Mouse (Mus musculus) hindbrain, postnatal 0 days (tissue): Measurements from ENCODE around the gene Cct4. TPM values are rescaled to one million over a fixed set of nuclear protein-coding genes. Genes with fewer than 3 reads are reported as not detected.

ENCODE experiments used
- ATAC-seq: fragments of 200-750 bp; cut with Nextera tagmentation; 2 replicates; pipeline ENCODE4 v1.8.0; 2017; ENCODE audit warnings: mild to moderate bottlenecking, moderate TSS enrichment, moderate library complexity
- DNase-seq: peaks from one replicate; pipeline ENCODE4 v3.0.0-alpha.2; 2015; ENCODE audit warnings: low spot score
- H3K27ac ChIP-seq: fragments of 300-500 bp; sonication (generic); 2 replicates; pipeline ENCODE4 v1.5.1; 2014; ENCODE audit warnings: mild to moderate bottlenecking
- H3K27me3 ChIP-seq: fragments of 300-500 bp; sonication (generic); 2 replicates; pipeline ENCODE4 v1.6.1; 2014; ENCODE audit warnings: low read length, mixed read lengths; ENCODE audit not compliant: insufficient read depth
- H3K36me3 ChIP-seq: fragments of 300-500 bp; sonication (generic); 2 replicates; pipeline ENCODE4 v1.6.1; 2014; ENCODE audit warnings: low read length, mixed read lengths; ENCODE audit not compliant: insufficient read depth
- H3K4me1 ChIP-seq: fragments of 300-500 bp; sonication (generic); 2 replicates; pipeline ENCODE4 v1.6.1; 2014; ENCODE audit warnings: antibody characterized with exemption, low read length, mixed read lengths; ENCODE audit not compliant: insufficient read depth
- H3K4me2 ChIP-seq: fragments of 300-500 bp; sonication (generic); 2 replicates; pipeline ENCODE4 v1.6.1; 2014; ENCODE audit warnings: low read depth, mild to moderate bottlenecking, low read length, moderate library complexity, mixed read lengths
- H3K4me3 ChIP-seq: fragments of 300-500 bp; sonication (generic); 2 replicates; pipeline ENCODE4 v1.5.1; 2014; ENCODE audit warnings: low read length
- H3K9ac ChIP-seq: fragments of 300-500 bp; sonication (generic); replicated peaks from 2 replicates; pipeline ENCODE4 v1.6.1; 2014; ENCODE audit warnings: mild to moderate bottlenecking, low read length, moderate library complexity, mixed read lengths
- H3K9me3 ChIP-seq: fragments of 300-500 bp; sonication (generic); 2 replicates; pipeline ENCODE4 v1.6.1; 2016; ENCODE audit warnings: low read length, mixed read lengths
- CTCF ChIP-seq: IDR thresholded peaks from 2 replicates; pipeline ENCODE4 v1.5.1; 2016; ENCODE audit warnings: antibody characterized with exemption, control low read depth, low read depth
- WGBS: fragments of 180-500 bp; shearing (Covaris S2); extraction: QIAGEN DNeasy Blood & Tissue Kit; methylation state at CpG from one replicate; pipeline ENCODE4 v1.1.7; 2014; 5-methylcytosine and 5-hydroxymethylcytosine counted together
- polyA plus RNA-seq: library from polyadenylated mRNA; unstranded; fragments of >200 nt; fragmentation: Nextera tagmentation; extraction: Ambion mirVana; gene quantifications from 2 replicates; pipeline ENCODE4 v1.2.1, GENCODE M21; 2015
- total RNA-seq: library from RNA; depleted of rRNA; stranded (reverse); fragments of >200 nt; gene quantifications from 2 replicates; pipeline ENCODE4 v1.2.3, GENCODE M21; 2014

Cct4 gene
- total and polyA plus RNA-seq, 2 experiments from 2014 or later, result 143 to 220 TPM

GRCm38 (mm10) chr11:22971835-22972709 lies 18.2 kb upstream of the Cct4 start, which contains the start of gene Zrsr1:
TSS of gene Zrsr1 (plus strand) at chr11:22972005.
- H3K4me1 ChIP-seq, result no peaks in the 10 kb centered on the region
- WGBS, result 50% methylated on average over 56 of the region's 56 CpGs
- peak within 1 kb of the TSS; percentile 57 for H3K9ac ChIP-seq
- peaks cover 4% of the 10 kb centered on the region; the same call in 1 of the 2 replicates for H3K36me3 ChIP-seq
- H3K4me3 ChIP-seq, result peak within 1 kb of the TSS; percentile 44
- peak within 1 kb of the TSS; percentile 74 for H3K27ac ChIP-seq
- ATAC-seq (peak; percentile 84), DNase-seq (peak; percentile 84)
- peak within 1 kb of the TSS; percentile 54 for H3K4me2 ChIP-seq
- 0 out of 2 replicates have a peak, but pooled peaks cover 1% of the 10 kb centered on the region for H3K9me3 ChIP-seq
- peak; percentile 10; the same call in 1 of the 2 replicates for TF ChIP-seq CTCF
- no peaks in the 10 kb centered on the region for H3K27me3 ChIP-seq

- peak overlapping the region; percentile 44 for H3K4me3 ChIP-seq
- peak overlapping the region; percentile 57 for H3K9ac ChIP-seq
- no peaks in the 10 kb centered on the region for H3K27me3 ChIP-seq
- 48% methylated on average over 45 of the region's 46 CpGs for WGBS
- no peaks in the 10 kb centered on the region for H3K9me3 ChIP-seq
- peak overlapping the region; percentile 64 for H3K4me2 ChIP-seq
- TF ChIP-seq CTCF, result no peak
- H3K4me1 ChIP-seq, result no peaks in the 10 kb centered on the region
- DNase-seq, result peak; percentile 84
- H3K36me3 ChIP-seq, result peaks cover 4% of the 10 kb centered on the region; the same call in 1 of the 2 replicates
- H3K27ac ChIP-seq, result peak overlapping the region; percentile 74
- peak; percentile 72 for ATAC-seq
These were observed 17.4 kb upstream of the Cct4 start for GRCm38 (mm10) chr11:22972746-22973526.

DNA sequence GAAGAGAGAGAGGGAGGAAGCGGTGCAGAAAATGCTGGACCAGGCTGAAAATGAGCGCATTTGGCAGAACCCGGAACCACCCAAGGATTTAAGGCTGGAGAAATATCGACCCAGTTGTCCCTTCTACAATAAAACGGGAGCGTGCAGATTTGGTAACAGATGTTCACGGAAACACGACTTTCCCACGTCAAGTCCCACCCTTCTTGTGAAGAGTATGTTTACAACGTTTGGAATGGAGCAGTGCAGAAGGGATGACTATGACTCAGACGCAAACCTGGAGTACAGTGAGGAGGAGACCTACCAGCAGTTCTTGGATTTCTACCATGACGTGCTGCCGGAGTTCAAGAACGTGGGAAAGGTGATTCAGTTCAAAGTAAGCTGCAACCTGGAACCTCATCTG lies 16.7 kb upstream of the Cct4 start:
- no peak for DNase-seq

GRCm38 (mm10) chr11:22978215-22978614 lies 12.1 kb upstream of the Cct4 start:
- Histone ChIP-seq H3K4me1 (peaks cover 5% of the 10 kb centered on the region), H3K27me3 (no peaks in the 10 kb centered on the region)
- WGBS, result 82% methylated on average over 3 of the region's 3 CpGs

More for the DNA sequence above, 16.7 kb upstream of the Cct4 start:
- Histone ChIP-seq H3K4me1 (no peaks in the 10 kb centered on the region), H3K36me3 (peaks cover 8% of the 10 kb centered on the region; the same call in 1 of the 2 replicates), H3K9me3 (no peaks in the 10 kb centered on the region), H3K27me3 (no peaks in the 10 kb centered on the region), H3K4me3 (peak overlapping the region; percentile 44), H3K9ac (peak overlapping the region; percentile 55), H3K27ac (peak overlapping the region; percentile 70), H3K4me2 (peak overlapping the region; percentile 64)
- WGBS, result 55% methylated on average over 14 of the region's 14 CpGs
- ATAC-seq, result no peak
- TF ChIP-seq CTCF, result no peak

DNA sequence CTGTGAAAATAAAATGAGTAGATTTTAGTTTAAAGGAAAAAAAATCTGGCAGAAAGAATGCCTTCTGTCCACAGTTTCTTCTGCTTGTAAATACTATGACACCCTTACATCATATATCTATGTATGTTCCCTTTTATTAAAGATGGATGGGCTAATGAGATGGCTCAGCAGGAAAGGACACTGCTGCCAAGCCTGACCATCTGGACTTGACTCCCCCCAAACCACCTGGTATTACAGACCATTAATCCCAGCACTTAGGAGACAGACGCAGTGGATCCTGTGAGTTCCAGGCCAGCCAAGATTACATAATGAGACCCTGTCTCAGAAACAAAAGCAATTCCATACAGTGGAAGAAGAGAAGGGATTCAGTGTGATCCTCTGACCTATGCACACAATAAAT lies 11.6 kb upstream of the Cct4 start:
- H3K4me1 ChIP-seq, result peaks cover 5% of the 10 kb centered on the region
- peak; percentile 69 for DNase-seq

More at GRCm38 (mm10) chr11:22978215-22978614, 12.1 kb upstream of the Cct4 start:
- H3K4me2 ChIP-seq, result no peak overlapping the region
- no peak overlapping the region for H3K27ac ChIP-seq
- no peak for ATAC-seq
- peaks cover 8% of the 10 kb centered on the region; the same call in 1 of the 2 replicates for H3K36me3 ChIP-seq
- no peaks in the 10 kb centered on the region for H3K9me3 ChIP-seq
- no peak for TF ChIP-seq CTCF
- H3K9ac ChIP-seq, result no peak overlapping the region
- no peak for DNase-seq
- no peak overlapping the region for H3K4me3 ChIP-seq

DNA sequence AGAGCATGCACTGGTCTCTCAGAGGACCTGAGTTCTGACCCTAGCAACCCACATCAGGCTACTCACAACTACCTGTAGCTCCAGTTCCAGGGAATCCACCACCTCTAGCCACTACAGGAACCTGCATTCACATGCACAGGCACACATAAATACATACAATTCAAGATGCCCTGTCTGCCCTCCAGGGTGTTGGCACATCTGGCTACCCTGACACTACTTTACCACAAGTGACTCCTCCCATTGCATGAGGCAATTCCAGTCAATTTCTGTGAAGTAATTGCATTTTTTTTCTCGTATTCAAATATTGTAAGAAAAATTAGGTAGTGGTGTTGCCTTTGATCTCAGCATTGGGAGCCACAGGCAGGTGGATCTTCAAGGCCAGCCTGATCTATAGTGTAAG lies 11.1 kb upstream of the Cct4 start:
- H3K9ac ChIP-seq, result no peak overlapping the region
- DNase-seq (no peak), ATAC-seq (no peak)
- H3K27ac ChIP-seq, result no peak overlapping the region
- no peaks in the 10 kb centered on the region for H3K27me3 ChIP-seq
- H3K4me1 ChIP-seq, result peaks cover 5% of the 10 kb centered on the region
- no peak overlapping the region for H3K4me3 ChIP-seq
- 83% methylated on average over 1 of the region's 1 CpGs for WGBS
- no peak overlapping the region for H3K4me2 ChIP-seq
- no peaks in the 10 kb centered on the region for H3K9me3 ChIP-seq
- no peak for TF ChIP-seq CTCF
- H3K36me3 ChIP-seq, result peaks cover 8% of the 10 kb centered on the region; the same call in 1 of the 2 replicates

More for the DNA sequence above, 11.6 kb upstream of the Cct4 start:
- no peaks in the 10 kb centered on the region for H3K27me3 ChIP-seq
- H3K9me3 ChIP-seq, result no peaks in the 10 kb centered on the region
- H3K9ac ChIP-seq, result no peak overlapping the region
- no peak overlapping the region for H3K27ac ChIP-seq
- no peak for TF ChIP-seq CTCF
- H3K4me3 ChIP-seq, result no peak overlapping the region
- H3K36me3 ChIP-seq, result peaks cover 8% of the 10 kb centered on the region; the same call in 1 of the 2 replicates
- 32% methylated on average over 1 of the region's 1 CpGs for WGBS
- no peak overlapping the region for H3K4me2 ChIP-seq
- ATAC-seq, result peak; percentile 27; the same call in 1 of the 2 replicates
